Mouse (Mus musculus): ENCODE measurements around the gene Prdx1.
"Not testable (repeated sequence)": the region's sequence is repeated elsewhere in the genome, so short reads cannot be mapped to it uniquely, and the experiment has no call there.

Gene Prdx1

GRCm38 (mm10) chr4:116679141-116679540, 6.2 kb upstream of the Prdx1 start:
- DNase-seq (ENCODE audit: low read depth) = peak; percentile 47

- not testable (repeated sequence) for DNase-seq (ENCODE audit: low read depth)
These were observed 4.8 kb upstream of the Prdx1 start for GRCm38 (mm10) chr4:116680521-116680920.

GRCm38 (mm10) chr4:116683957-116684356, 1.4 kb upstream of the Prdx1 start:
- peak; percentile 44 for DNase-seq (ENCODE audit: low read depth)

GRCm38 (mm10) chr4:116684665-116685064, 679 bp upstream of the Prdx1 start:
- peak; percentile 38 for DNase-seq (ENCODE audit: low read depth)

GRCm38 (mm10) chr4:116687041-116687440, 1.7 kb downstream of the Prdx1 start:
- no peak for DNase-seq (ENCODE audit: low read depth)

- no peak for DNase-seq (ENCODE audit: low read depth)
These were observed 4.0 kb downstream of the Prdx1 start for GRCm38 (mm10) chr4:116689309-116689876.

GRCm38 (mm10) chr4:116692146-116692545, 6.8 kb downstream of the Prdx1 start:
- DNase-seq (ENCODE audit: low read depth) = no peak

GRCm38 (mm10) chr4:116693785-116694184, 8.4 kb downstream of the Prdx1 start:
- DNase-seq (ENCODE audit: low read depth) = no peak

- no peak for DNase-seq (ENCODE audit: low read depth)
These were observed 13.5 kb downstream of the Prdx1 start for GRCm38 (mm10) chr4:116698693-116699342.

GRCm38 (mm10) chr4:116700964-116701363, 15.6 kb downstream of the Prdx1 start:
- DNase-seq (ENCODE audit: low read depth) = no peak

- peak; percentile 83 for DNase-seq (ENCODE audit: low read depth)
These were observed 18.5 kb downstream of the Prdx1 start for GRCm38 (mm10) chr4:116703804-116704203.

GRCm38 (mm10) chr4:116707666-116708065, 22.3 kb downstream of the Prdx1 start:
- peak; percentile 43 for DNase-seq (ENCODE audit: low read depth)

GRCm38 (mm10) chr4:116708201-116708764, 22.9 kb downstream of the Prdx1 start, which contains the start of the genes Mmachc and Ccdc163:
Gene Mmachc (minus strand): TSS chr4:116708406.
Gene Ccdc163 (plus strand): TSS chr4:116708509.
- peak; percentile 99 for DNase-seq (ENCODE audit: low read depth)

- no peak for DNase-seq (ENCODE audit: low read depth)
These were observed 23.5 kb downstream of the Prdx1 start for GRCm38 (mm10) chr4:116708791-116709390.

- no peak for DNase-seq (ENCODE audit: low read depth)
These were observed 24.8 kb downstream of the Prdx1 start for GRCm38 (mm10) chr4:116710154-116710553.

- no peak for DNase-seq (ENCODE audit: low read depth)
These were observed 27.2 kb downstream of the Prdx1 start for GRCm38 (mm10) chr4:116712536-116712935.

GRCm38 (mm10) chr4:116719396-116719795, 34.1 kb downstream of the Prdx1 start:
- DNase-seq (ENCODE audit: low read depth) = peak; percentile 88

- peak; percentile 100 for DNase-seq (ENCODE audit: low read depth)
These were observed 35.2 kb downstream of the Prdx1 start, which contains the start of gene Tesk2 for GRCm38 (mm10) chr4:116720343-116721097. Gene Tesk2 (plus strand): TSS chr4:116720948.

- DNase-seq (ENCODE audit: low read depth) = no peak
These were observed 35.8 kb downstream of the Prdx1 start for GRCm38 (mm10) chr4:116721098-116721628.

- DNase-seq (ENCODE audit: low read depth) = no peak
These were observed 36.9 kb downstream of the Prdx1 start for GRCm38 (mm10) chr4:116722230-116722629.

GRCm38 (mm10) chr4:116725444-116725843, 40.1 kb downstream of the Prdx1 start:
- no peak for DNase-seq (ENCODE audit: low read depth)

GRCm38 (mm10) chr4:116727401-116727800, 42.1 kb downstream of the Prdx1 start:
- no peak for DNase-seq (ENCODE audit: low read depth)
